ENCODE assay signal across 12 mouse cellular contexts in the genomic region with DNA sequence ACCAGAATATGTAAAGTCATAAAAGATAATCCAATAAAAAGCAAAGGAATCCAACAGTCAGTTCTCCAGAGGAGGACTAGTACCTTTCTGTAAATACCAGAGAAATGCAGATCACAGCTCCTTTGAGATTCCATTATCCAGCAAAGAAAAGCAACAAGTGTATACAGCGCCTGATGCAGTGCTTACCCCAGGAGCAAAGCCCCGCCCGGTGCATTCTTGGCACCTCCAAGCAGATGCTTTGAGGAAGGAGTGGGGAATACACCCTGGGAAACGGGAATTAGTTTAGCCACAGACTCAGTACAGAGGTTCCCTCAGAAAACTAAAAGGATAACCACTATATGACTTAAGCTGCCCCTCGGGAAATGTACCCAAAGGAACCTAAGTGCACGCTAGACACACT.
"Had no signal": no experiment of that assay in that cellular context is flagged by ENCODE, and none has a peak within 500 bp of the region (broad histone marks: within the 10 kb centered on the region; RNA-seq: fewer than 3 reads in every experiment).

No protein-coding gene starts in this region.

- H3K36me3 ChIP-seq: lung, embryonic 15.5 days; midbrain, embryonic 13.5 days had no signal

- H3K9ac ChIP-seq: limb, embryonic 12.5 days; liver, embryonic 13.5 days; liver, postnatal 0 days; lung, embryonic 15.5 days; midbrain, embryonic 13.5 days had no signal

- H3K27ac ChIP-seq: limb, embryonic 12.5 days; liver, embryonic 13.5 days; lung, embryonic 15.5 days; midbrain, embryonic 13.5 days had no signal

- H3K27me3 ChIP-seq: limb, embryonic 12.5 days; liver, embryonic 13.5 days; lung, embryonic 15.5 days; midbrain, embryonic 13.5 days had no signal

- H3K4me3 ChIP-seq: left cerebral cortex, adult 2 months; limb, embryonic 12.5 days; liver, embryonic 13.5 days; lung, embryonic 15.5 days; midbrain, embryonic 13.5 days had no signal

- H3K4me2 ChIP-seq: limb, embryonic 12.5 days; liver, embryonic 13.5 days; lung, embryonic 15.5 days; midbrain, embryonic 13.5 days had no signal

- H3K9me3 ChIP-seq: limb, embryonic 12.5 days; liver, embryonic 13.5 days; lung, embryonic 15.5 days; midbrain, embryonic 13.5 days had no signal

- DNase-seq: kidney, postnatal 14 days; liver; liver, embryonic 13.5 days; liver, postnatal 0 days; lung, postnatal 36 days; right cerebral cortex, adult 18-20 months; right cerebral cortex, postnatal 25 days; thymus, postnatal 4 days had no signal

- ATAC-seq: liver, postnatal 0 days; midbrain, embryonic 13.5 days had no signal
